Mouse (Mus musculus): ENCODE measurements around the gene Utp15.

DNA sequence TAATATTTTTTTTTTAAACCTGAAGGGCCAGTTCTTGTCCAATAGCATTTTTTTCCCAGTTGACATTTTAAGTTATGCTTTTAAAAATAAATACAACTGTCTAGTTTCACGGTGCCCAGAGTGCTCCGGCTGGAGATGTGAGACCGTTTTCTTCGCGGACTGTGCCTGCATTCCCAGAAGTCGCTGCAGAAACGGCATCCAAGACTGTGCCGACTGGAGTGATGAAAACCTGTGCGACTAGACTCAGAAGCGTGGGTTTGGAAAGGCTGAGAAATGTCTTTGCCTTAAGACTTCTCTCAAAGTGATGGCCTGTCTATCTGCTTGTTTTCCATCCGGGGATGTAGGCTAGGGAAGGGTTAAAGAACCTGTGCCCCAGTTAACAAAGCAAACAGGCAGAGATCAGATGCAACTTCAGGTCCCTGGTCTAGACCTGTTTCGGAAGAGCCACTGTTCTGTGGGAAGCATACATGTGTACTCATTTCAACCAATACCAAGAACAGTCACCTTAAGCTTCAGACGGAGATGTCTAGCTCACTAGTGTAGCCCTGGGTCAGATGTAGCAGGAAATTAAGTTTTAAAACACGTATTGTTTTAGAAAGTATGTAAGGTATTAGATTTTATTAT, 44.1 kb upstream of the Utp15 start:
- TF ChIP-seq CTCF (IDR thresholded peaks at IDR 0.05; ENCODE audit: low read depth, low read length) (no peak), POLR2A (IDR thresholded peaks at IDR 0.05; ENCODE audit: borderline replicate concordance, low read depth, low read length) (no peak)

Data from bone marrow macrophage, adult 2 months (primary cell).